Mouse (Mus musculus): Measurements from ENCODE around the gene Zfp384.
A peak's percentile ranks its signal among the peaks of the same experiment; 100 is the strongest.
"Not testable (repeated sequence)": the region's sequence is repeated elsewhere in the genome, so short reads cannot be mapped to it uniquely, and the experiment has no call there.

Zfp384 gene

GRCm38 (mm10) chr6:125017682-125018081, 8.7 kb downstream of the Zfp384 start:
- DNase-seq = no peak

GRCm38 (mm10) chr6:125030532-125030931, 21.6 kb downstream of the Zfp384 start:
- peak; percentile 31 to 57 for DNase-seq

- no peak for DNase-seq
Observed at GRCm38 (mm10) chr6:125031604-125032003, 22.7 kb downstream of the Zfp384 start.

GRCm38 (mm10) chr6:125038666-125039065, 29.7 kb downstream of the Zfp384 start:
- DNase-seq = no peak

- DNase-seq = no peak
Observed at GRCm38 (mm10) chr6:125039131-125039530, 30.2 kb downstream of the Zfp384 start.

- DNase-seq = peak; percentile 90 to 94
Observed at GRCm38 (mm10) chr6:125039533-125040153, 30.7 kb downstream of the Zfp384 start, which contains the start of gene Ing4. Ing4 (plus strand) TSS chr6:125039760.

- no peak for DNase-seq
Observed at GRCm38 (mm10) chr6:125040221-125040620, 31.3 kb downstream of the Zfp384 start.

GRCm38 (mm10) chr6:125041047-125041446, 32.1 kb downstream of the Zfp384 start:
- DNase-seq = no peak

GRCm38 (mm10) chr6:125042081-125042480, 33.1 kb downstream of the Zfp384 start:
- no peak for DNase-seq

GRCm38 (mm10) chr6:125046691-125047090, 37.7 kb downstream of the Zfp384 start:
- DNase-seq = peak; percentile 83 to 91

GRCm38 (mm10) chr6:125049678-125050077, 40.7 kb downstream of the Zfp384 start, which contains the start of gene Acrbp:
Acrbp (plus strand) TSS chr6:125049689.
- DNase-seq = no peak

- no peak for DNase-seq
Observed at GRCm38 (mm10) chr6:125051237-125051636, 42.3 kb downstream of the Zfp384 start.

- DNase-seq = no peak
Observed at GRCm38 (mm10) chr6:125061493-125061892, 52.5 kb downstream of the Zfp384 start.

- no peak for DNase-seq
Observed at GRCm38 (mm10) chr6:125062511-125062910, 53.6 kb downstream of the Zfp384 start.

GRCm38 (mm10) chr6:125063906-125064305, 55.0 kb downstream of the Zfp384 start:
- DNase-seq = no peak

- not testable (repeated sequence) for DNase-seq
Observed at GRCm38 (mm10) chr6:125065223-125065622, 56.3 kb downstream of the Zfp384 start.

- DNase-seq = no peak
Observed at GRCm38 (mm10) chr6:125067571-125067995, 58.6 kb downstream of the Zfp384 start, which contains the start of gene Lpar5. Lpar5 (plus strand) TSS chr6:125067920.

- no peak for DNase-seq
Observed at GRCm38 (mm10) chr6:125071170-125071895, 62.4 kb downstream of the Zfp384 start.

- peak; percentile 88 to 90 for DNase-seq
Observed at GRCm38 (mm10) chr6:125071896-125072279, 62.9 kb downstream of the Zfp384 start.

- no peak for DNase-seq
Observed at GRCm38 (mm10) chr6:125073825-125074224, 64.9 kb downstream of the Zfp384 start.

- DNase-seq = no peak
Observed at GRCm38 (mm10) chr6:125081394-125081793, 72.4 kb downstream of the Zfp384 start.

- DNase-seq = peak; percentile 83 to 85
Observed at GRCm38 (mm10) chr6:125081797-125082560, 73.0 kb downstream of the Zfp384 start.

GRCm38 (mm10) chr6:125082801-125083386, 73.9 kb downstream of the Zfp384 start:
- DNase-seq = no peak

Data from cerebellum, adult 18-20 months (tissue).